Mouse (Mus musculus): ENCODE data around the gene Nlrc4.

GRCm38 (mm10) chr17:74507934-74508333 is 49.0 kb upstream of the Nlrc4 start:
- no peak for TF ChIP-seq CTCF (IDR thresholded peaks at IDR 0.05; ENCODE audit: extremely low read depth, insufficient read depth, insufficient read length, insufficient replicate concordance)
- TF ChIP-seq POLR2A (IDR thresholded peaks at IDR 0.05; ENCODE audit: low read depth, low read length), result no peak
